Comparison of ENCODE assay signal across 8 mouse cellular contexts in the genomic region with DNA sequence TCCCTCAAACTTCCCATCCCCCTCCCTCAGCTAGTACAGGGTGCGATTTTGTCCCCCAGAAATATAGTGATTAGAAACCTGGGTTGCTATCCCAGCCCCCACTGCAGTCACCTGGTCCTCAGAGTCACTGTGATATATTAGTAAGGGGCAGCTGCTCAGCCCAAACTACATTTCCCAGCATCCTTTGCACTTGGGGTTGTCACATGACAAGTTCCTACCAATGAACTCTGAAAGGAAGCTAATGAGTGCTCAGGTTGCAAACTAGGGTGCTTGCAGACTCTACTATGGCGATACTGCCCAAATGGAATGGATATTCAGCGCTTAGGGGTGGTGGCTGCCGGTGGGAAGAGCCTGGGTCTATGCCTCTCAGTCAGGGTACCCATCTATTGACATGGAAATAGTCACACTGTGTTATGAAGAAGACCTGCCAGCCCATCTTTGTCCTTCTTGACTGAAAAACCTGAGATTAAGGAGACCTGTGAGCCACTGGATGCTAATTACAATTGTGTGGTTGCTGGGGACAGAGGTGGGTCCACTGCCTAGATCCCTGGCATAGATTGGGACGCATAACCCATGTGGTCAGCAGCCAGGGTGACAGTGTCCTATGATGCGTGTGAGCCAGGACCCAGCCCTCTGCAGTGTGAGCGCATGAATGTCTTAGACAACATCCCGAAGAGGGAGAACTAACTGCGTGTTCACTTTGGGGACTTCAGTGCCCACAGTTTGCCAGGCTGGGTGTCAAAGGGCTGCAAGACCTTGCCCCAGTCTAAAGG. TPM values are rescaled to one million over a fixed set of nuclear protein-coding genes. Genes with fewer than 3 reads are reported as not detected.
DNase-seq lines count a peak whose midpoint lies in the region; ATAC-seq and TF ChIP-seq lines count a peak whose summit lies in the region.

No protein-coding gene starts in this region.

- ATAC-seq in common myeloid progenitor, adult 5-6 weeks (replicated peaks; ENCODE audit: low read depth, poor library complexity, severe bottlenecking), result peak; percentile 64
- peak; percentile 63 for ATAC-seq in hindbrain, embryonic 13.5 days (ENCODE audit: low FRiP score)
- 0 out of 2 replicates have a peak, but pooled peaks have one; percentile 40 for ATAC-seq in liver, embryonic 14.5 days (ENCODE audit: insufficient read depth)
- peak; percentile 69 for ATAC-seq in neural tube, embryonic 14.5 days (ENCODE audit: low read depth)

- TF ChIP-seq EP300 in liver, embryonic 14.5 days (IDR thresholded peaks at IDR 0.05; ENCODE audit: low read depth), result no peak

- H3K27me3 ChIP-seq in hindbrain, embryonic 13.5 days, result no peaks in the 10 kb centered on the region
- H3K27me3 ChIP-seq in liver, embryonic 14.5 days (ENCODE audit: control insufficient read depth, insufficient read depth, low read length), result no peaks in the 10 kb centered on the region; the same call in 1 of the 2 replicates
- no peaks in the 10 kb centered on the region for H3K27me3 ChIP-seq in neural tube, embryonic 14.5 days (ENCODE audit: control insufficient read depth, insufficient read depth, low read length)

- WGBS in hindbrain, embryonic 13.5 days, result 54% methylated on average over 9 of the region's 9 CpGs
- 40% methylated on average over 9 of the region's 9 CpGs for WGBS in liver, embryonic 14.5 days (ENCODE audit: insufficient replicate concordance)
- 49% methylated on average over 9 of the region's 9 CpGs for WGBS in neural tube, embryonic 14.5 days

- peaks cover 17% of the 10 kb centered on the region for H3K4me1 ChIP-seq in hindbrain, embryonic 13.5 days (replicated peaks)
- peaks cover 0 to 9% of the 10 kb centered on the region in 2 experiments; a peak in 1 of 4 replicates for H3K4me1 ChIP-seq in liver, embryonic 14.5 days (replicated peaks; ENCODE audit: control insufficient read depth in 2 of 2, insufficient read depth in 2 of 2, low read length in 1 of 2)
- H3K4me1 ChIP-seq in neural tube, embryonic 14.5 days (ENCODE audit: control insufficient read depth, insufficient read depth, low read length), result peaks cover 3% of the 10 kb centered on the region; the same call in 1 of the 2 replicates

- no peaks in the 10 kb centered on the region for H3K36me3 ChIP-seq in hindbrain, embryonic 13.5 days
- H3K36me3 ChIP-seq in liver, embryonic 14.5 days (replicated peaks; ENCODE audit: control insufficient read depth, insufficient read depth, low read depth), result no peaks in the 10 kb centered on the region
- no peaks in the 10 kb centered on the region for H3K36me3 ChIP-seq in neural tube, embryonic 14.5 days (ENCODE audit: control insufficient read depth, insufficient read depth, low read length)

- peak overlapping the region; percentile 49 for H3K4me2 ChIP-seq in hindbrain, embryonic 13.5 days
- no peak overlapping the region for H3K4me2 ChIP-seq in liver, embryonic 14.5 days (ENCODE audit: low read depth)
- peak overlapping the region; percentile 34 for H3K4me2 ChIP-seq in neural tube, embryonic 14.5 days (ENCODE audit: low read depth, low read length)

- TF ChIP-seq CTCF in liver, embryonic 14.5 days (IDR thresholded peaks at IDR 0.05; ENCODE audit: low read depth), result no peak

- H3K9ac ChIP-seq in hindbrain, embryonic 13.5 days, result peak overlapping the region; percentile 43; the same call in 1 of the 2 replicates
- H3K9ac ChIP-seq in liver, embryonic 14.5 days (replicated peaks), result no peak overlapping the region
- H3K9ac ChIP-seq in neural tube, embryonic 14.5 days (replicated peaks; ENCODE audit: low read depth, low read length), result no peak overlapping the region

- H3K4me3 ChIP-seq in hindbrain, embryonic 13.5 days, result peak overlapping the region; percentile 19; the same call in 1 of the 2 replicates
- H3K4me3 ChIP-seq in liver, embryonic 14.5 days (ENCODE audit: insufficient read depth in 1 of 2, low read depth in 2 of 2, low read length in 2 of 2), result no peak overlapping the region
- H3K4me3 ChIP-seq in neural tube, embryonic 14.5 days (ENCODE audit: low read depth, low read length), result no peak overlapping the region

- no peak overlapping the region for H3K27ac ChIP-seq in hindbrain, embryonic 13.5 days
- H3K27ac ChIP-seq in liver, embryonic 14.5 days, result no peak overlapping the region
- H3K27ac ChIP-seq in neural tube, embryonic 14.5 days (ENCODE audit: low read depth, low read length), result no peak overlapping the region

- no peaks in the 10 kb centered on the region for H3K9me3 ChIP-seq in hindbrain, embryonic 13.5 days
- no peaks in the 10 kb centered on the region for H3K9me3 ChIP-seq in liver, embryonic 14.5 days (ENCODE audit: control insufficient read depth, low read length)
- H3K9me3 ChIP-seq in neural tube, embryonic 14.5 days (ENCODE audit: control insufficient read depth, low read length), result no peaks in the 10 kb centered on the region

- peak; percentile 52 for DNase-seq in layer of hippocampus, adult 11-12 months (ENCODE audit: low spot score)
- DNase-seq in layer of hippocampus, adult 9-10 months (ENCODE audit: low spot score), result no peak
- DNase-seq in liver, embryonic 14.5 days (ENCODE audit: low read depth in 3 of 3, low spot score in 3 of 3), result no peak
- DNase-seq in gastrocnemius, postnatal 25 days, result no peak
- DNase-seq in frontal cortex, postnatal 10 days (ENCODE audit: low spot score in 2 of 2), result no peak

RNA-seq across cellular contexts. Expression of gene Alpl, which starts 56.8 kb away (rescaled TPM):
- not detected in 2 replicates for total RNA-seq in common myeloid progenitor, adult 5-6 weeks (2017)
- polyA plus RNA-seq in hindbrain, embryonic 13.5 days (2015; fragmentation: Nextera tagmentation; extraction: Ambion mirVana), result 6.9 and 10.2 TPM in 2 replicates
- polyA plus RNA-seq in liver, embryonic 14.5 days (2012; rRNA removed), result 4.6 and 5.1 TPM in 2 replicates
- 5.1 and 6.1 TPM in 2 replicates for polyA plus RNA-seq in liver, embryonic 14.5 days (2014; fragmentation: Nextera tagmentation; extraction: Ambion mirVana)
- 8.5 and 9.5 TPM in 2 replicates for polyA plus RNA-seq in neural tube, embryonic 14.5 days (2014; fragmentation: Nextera tagmentation; extraction: Ambion mirVana)
- 10 to 100 TPM; 13.1 to 14.4 TPM for total RNA-seq in gastrocnemius, postnatal 25 days (2021)
